Mouse (Mus musculus) neutrophil, adult 5-6 weeks (primary cell): ENCODE measurements at regions not wholly inside any gene's neighbourhood (a gene's known extent, or its start where the extent isn't known, plus 50 kb on each side); places are given as distances from the start of the nearest gene placed in this dataset.
"Not testable (repeated sequence)": the region's sequence is repeated elsewhere in the genome, so short reads cannot be mapped to it uniquely, and the experiment has no call there.

Experiments
- ATAC-seq: fragments of 151-379, 151-347 bp; 2 replicates; pipeline ENCODE4 v1.8.0; 2017; ENCODE audit warnings: mild to moderate bottlenecking, moderate TSS enrichment; ENCODE audit not compliant: insufficient number of reproducible peaks, poor library complexity, low FRiP score, severe bottlenecking; ENCODE audit errors: extremely low read depth

- no peak for ATAC-seq
Observed at GRCm38 (mm10) chr8:26627191-26627891, 349.8 kb upstream of the Zfp703 start.

- no peak for ATAC-seq
Observed at GRCm38 (mm10) chr8:26630544-26630943, 346.6 kb upstream of the Zfp703 start.

GRCm38 (mm10) chr8:26635701-26636100 is 341.4 kb upstream of the Zfp703 start:
- no peak for ATAC-seq

GRCm38 (mm10) chr8:26645375-26645774 is 331.8 kb upstream of the Zfp703 start:
- not testable (repeated sequence) for ATAC-seq

GRCm38 (mm10) chr8:26650287-26650686 is 326.8 kb upstream of the Zfp703 start:
- no peak for ATAC-seq

- no peak for ATAC-seq
Observed at GRCm38 (mm10) chr8:26655897-26656296, 321.2 kb upstream of the Zfp703 start.

GRCm38 (mm10) chr8:26656310-26657075 is 320.6 kb upstream of the Zfp703 start:
- ATAC-seq, result no peak

- 0 out of 2 replicates have a peak, but pooled peaks have one; percentile 33 for ATAC-seq
Observed at GRCm38 (mm10) chr8:26659381-26659780, 317.7 kb upstream of the Zfp703 start.

GRCm38 (mm10) chr8:26669541-26669940 is 307.6 kb upstream of the Zfp703 start:
- ATAC-seq, result no peak

- ATAC-seq, result no peak
Observed at GRCm38 (mm10) chr8:26672486-26673395, 304.4 kb upstream of the Zfp703 start.

- ATAC-seq, result no peak
Observed at GRCm38 (mm10) chr8:26677584-26678138, 299.5 kb upstream of the Zfp703 start.

GRCm38 (mm10) chr8:26680891-26681381 is 296.2 kb upstream of the Zfp703 start:
- no peak for ATAC-seq

- no peak for ATAC-seq
Observed at GRCm38 (mm10) chr8:26687146-26687545, 290.0 kb upstream of the Zfp703 start.

GRCm38 (mm10) chr8:26688035-26688434 is 289.1 kb upstream of the Zfp703 start:
- no peak for ATAC-seq

GRCm38 (mm10) chr8:26688745-26689478 is 288.2 kb upstream of the Zfp703 start:
- no peak for ATAC-seq

- ATAC-seq, result no peak
Observed at GRCm38 (mm10) chr8:26689479-26690177, 287.5 kb upstream of the Zfp703 start.

- no peak for ATAC-seq
Observed at GRCm38 (mm10) chr8:26690178-26690735, 286.9 kb upstream of the Zfp703 start.
